Mouse (Mus musculus): ENCODE measurements around the gene Tubgcp3.
"Not testable (repeated sequence)": the region's sequence is repeated elsewhere in the genome, so short reads cannot be mapped to it uniquely, and the experiment has no call there.

The Tubgcp3 gene

DNA sequence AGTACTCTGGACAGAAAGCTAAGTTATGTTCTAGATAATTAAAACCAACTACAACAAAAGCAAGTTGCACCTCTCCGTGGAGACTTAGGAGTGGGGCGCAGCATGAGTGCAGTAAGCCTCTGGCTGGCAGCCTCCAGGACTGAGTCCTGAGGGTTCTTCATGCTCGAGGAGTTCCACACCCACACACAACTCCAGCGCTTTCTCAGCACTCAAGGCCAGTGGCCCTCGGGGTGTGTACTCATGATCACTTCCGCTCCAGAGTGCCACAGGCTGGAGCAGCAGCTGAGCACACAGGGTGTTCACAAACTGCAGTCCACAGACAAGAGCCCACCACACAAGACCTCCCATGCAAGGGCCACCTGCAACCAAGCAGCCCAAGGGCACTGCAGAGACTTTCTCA is 30.5 kb downstream of the Tubgcp3 start:
- no peak for DNase-seq (ENCODE audit: low spot score in 2 of 2)

DNA sequence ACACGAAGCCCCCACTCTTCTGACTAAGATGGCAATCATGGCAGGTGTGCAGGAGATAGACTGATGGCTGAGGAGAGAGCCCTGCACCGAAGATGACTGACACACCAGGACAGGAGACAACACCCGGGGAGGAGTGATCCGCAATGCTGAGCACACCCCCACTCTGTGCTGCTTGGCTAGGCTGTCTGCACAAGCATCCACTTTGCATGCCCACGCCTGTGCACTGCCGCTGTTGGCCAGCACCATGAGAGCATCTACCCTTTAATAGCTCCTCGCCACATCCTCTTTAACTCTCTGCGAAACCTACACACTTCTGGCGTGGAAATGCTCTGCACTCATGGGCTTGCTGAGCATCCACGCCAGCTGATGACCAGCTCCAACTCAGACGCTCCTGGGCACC is 33.6 kb downstream of the Tubgcp3 start:
- peak in 1 of 2 experiments; percentile 32 for DNase-seq (ENCODE audit: low spot score in 2 of 2)

DNA sequence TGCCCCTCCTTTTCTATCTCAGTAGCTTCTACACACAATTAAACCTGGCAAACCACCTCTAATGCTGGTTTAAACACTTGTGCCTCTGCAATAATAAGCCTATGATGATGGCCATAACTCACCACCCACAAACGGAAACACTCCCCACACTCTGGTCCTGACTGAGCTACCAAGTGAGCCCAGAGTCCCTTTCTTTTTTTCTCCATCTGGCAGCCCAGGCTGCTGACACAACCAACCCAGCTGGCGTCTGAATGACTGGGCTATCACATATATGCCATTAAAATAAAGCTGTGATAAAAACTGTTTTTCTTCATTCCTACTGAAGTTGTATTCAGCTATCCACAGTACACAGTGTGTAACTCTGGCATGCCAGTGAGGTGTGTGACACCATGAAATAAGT is 36.7 kb downstream of the Tubgcp3 start:
- DNase-seq (ENCODE audit: low spot score in 2 of 2): no peak

DNA sequence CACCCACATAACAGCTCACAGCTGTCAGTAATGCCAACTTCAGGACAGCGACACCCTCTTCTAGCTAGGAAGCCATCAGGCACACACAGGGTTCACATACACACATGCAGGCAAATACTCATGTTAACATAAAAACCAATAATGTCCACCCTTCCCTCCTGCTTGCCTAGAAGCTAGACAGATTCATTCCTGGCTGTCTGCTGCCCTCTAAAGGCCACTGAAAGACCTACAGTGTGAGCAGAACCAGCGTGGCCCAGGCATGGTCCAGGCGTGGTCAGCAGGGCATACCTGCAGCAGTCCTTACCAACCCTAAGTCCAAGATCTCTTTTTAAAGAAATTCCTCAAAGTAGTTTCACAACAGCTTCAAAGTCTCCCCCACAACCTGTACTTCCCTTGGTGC is 43.0 kb downstream of the Tubgcp3 start:
- no peak for DNase-seq (ENCODE audit: low spot score in 2 of 2)

DNA sequence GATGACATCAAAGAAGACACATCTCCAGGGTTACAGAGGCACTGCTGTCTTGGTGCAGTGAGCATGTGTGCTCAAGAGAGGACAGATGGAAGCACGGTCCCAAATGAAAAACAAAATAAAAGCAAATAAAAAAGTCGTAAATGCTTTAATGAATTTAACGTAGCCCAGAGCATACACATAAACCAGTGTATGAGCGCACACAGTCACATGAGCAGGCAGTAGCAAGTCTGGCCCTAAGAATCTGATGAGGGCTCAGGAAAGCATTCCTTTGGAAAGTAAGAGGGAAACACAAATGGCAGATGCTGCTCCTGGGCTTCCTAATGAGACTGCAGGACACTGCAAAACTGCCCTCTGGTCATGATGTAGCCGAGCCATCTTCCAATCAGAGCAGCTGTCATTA is 46.2 kb downstream of the Tubgcp3 start:
- DNase-seq (ENCODE audit: low spot score in 2 of 2): no peak

DNA sequence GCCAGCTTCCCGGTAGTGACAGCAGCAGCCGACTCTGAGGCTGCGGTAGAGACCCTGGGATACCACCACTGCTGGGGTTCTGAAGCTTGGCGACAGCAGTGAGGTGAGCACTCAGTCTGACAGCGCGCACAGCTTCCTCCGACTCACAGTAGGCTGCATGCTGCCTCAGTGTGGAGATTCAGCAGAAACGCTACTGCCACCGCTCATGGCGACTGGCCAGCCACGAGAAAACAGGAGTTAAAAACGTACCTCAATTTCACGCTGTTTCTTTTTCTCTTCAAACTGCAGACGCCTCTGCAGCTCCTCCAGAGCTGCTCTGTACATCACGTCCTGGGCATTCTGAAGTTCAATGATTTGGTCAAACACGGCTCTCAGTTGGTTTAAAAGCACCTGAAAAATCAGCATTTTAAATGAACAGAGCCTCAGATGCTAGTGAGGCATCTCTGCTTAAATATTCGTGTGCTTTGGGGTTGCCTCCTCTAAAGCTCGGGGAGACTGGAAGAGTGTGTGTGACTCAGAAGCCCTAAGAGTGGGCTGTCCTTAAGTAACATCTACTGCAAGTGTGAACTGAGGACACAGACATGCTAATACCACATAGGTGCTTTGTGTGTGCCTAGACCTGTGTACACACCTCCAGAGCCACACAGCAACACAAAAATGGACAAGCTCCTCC is 50.4 kb downstream of the Tubgcp3 start:
- peak; percentile 55 to 80 for DNase-seq (ENCODE audit: low spot score in 2 of 2)

DNA sequence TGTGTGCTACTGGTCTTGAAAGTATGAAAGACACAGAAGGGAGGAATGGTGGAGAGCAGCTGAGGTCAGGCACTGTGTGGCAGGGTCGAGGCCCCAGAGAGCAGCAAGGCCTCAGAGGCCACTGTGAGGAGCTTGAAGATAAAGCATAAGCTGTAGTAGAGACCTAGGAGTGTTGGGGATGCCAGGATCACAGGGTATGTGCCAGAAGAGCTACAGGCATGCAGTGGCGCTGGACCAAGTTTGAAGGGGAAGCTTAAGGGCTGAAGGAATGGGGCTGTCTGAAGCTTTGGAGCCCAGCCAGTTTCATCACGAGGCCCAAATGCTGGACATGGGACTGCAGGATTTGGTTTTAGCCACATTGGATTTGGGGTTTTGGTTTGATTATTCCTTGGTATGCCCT is 54.7 kb downstream of the Tubgcp3 start:
- DNase-seq (ENCODE audit: low spot score in 2 of 2): not testable (repeated sequence)

DNA sequence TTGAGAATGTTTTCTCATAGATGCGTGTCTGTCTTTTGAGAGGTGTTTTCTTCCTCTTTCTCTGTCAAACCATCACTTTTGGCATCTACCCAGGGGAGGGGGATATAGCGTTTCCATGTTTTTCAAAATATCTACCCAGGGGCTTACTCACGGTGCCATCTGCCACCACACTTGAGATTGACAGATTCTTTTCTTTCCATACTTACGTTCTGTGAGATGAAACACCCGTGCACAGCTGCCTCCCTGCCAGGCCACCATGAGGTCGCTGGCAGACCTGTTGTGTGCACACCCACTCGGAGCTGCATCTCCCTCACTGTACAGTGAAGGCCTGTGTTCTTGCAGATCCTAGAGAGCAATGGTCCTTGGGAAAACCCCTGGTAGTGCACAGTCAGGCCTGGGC is 58.8 kb downstream of the Tubgcp3 start:
- DNase-seq (ENCODE audit: low spot score in 2 of 2): no peak

DNA sequence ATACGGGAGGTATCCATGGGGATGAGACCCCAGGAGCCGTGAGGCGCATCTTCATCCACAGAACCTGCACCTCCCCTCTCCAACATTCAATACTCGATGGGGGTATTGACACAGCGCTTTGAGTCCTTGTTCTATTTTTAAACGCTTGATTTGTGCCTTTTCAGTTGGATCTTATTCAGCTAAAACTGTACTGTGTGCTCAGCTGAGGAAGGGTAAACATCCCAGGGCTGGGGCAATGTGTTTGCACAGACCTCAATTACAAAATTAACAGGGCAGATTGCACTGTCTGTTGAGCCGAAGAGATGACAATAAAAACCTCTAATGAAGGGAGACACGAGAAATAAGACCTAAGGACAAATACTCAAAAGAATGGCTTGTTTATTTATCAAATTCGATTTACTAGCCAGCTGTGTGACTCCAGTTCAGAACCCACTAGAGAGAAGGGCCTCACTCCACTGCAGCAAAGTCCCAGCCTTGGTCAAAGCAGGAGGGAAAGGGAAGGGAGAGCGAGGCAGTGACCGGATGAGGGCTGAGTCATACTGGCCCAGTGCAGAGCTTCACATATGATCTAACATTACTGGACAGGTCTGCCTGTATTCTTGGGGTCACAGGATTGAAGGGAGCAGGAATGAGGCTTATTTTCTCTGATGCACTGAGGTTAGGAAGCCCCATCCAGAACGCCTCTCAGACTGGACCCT is 62.1 kb downstream of the Tubgcp3 start:
- no peak for DNase-seq (ENCODE audit: low spot score in 2 of 2)

DNA sequence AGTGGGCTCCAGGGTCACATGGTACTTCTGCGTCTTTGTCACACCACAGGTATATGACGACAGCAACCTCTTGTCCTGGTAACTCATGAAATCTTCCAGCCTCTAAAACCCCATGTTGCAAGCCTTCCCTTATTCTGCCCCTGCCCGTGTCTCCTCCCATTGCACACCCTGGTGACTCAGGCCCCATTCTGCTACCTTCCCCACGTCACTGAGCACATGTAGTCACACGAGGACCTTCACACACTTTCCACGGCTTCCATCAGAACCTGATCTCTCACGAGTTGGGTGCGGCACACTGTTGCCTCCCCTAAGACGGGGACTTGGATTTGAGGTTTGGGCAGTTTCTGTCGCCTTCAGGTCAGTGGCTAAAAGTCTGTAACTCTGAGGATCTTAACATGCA is 63.2 kb downstream of the Tubgcp3 start:
- no peak for DNase-seq (ENCODE audit: low spot score in 2 of 2)

DNA sequence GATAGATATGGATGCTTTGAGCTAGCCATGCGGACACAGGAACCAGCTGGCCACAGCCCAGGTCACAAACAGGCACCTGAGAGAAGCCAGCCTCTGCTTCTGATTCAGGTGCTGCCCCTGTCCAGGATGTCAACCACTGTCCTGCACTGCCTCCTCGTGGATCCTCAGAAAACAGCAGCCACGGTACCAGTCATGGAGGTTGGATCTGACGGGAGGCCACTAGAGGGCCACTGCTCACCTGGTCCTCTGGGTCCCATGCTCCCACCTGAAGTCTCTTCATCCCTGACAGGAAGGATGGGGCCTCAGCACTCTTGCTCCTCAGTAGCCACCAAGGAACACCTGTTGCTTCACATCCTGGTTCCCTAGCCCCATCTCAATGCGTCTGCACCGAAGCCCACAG is 64.8 kb downstream of the Tubgcp3 start:
- DNase-seq (ENCODE audit: low spot score in 2 of 2): peak; percentile 59 to 62

DNA sequence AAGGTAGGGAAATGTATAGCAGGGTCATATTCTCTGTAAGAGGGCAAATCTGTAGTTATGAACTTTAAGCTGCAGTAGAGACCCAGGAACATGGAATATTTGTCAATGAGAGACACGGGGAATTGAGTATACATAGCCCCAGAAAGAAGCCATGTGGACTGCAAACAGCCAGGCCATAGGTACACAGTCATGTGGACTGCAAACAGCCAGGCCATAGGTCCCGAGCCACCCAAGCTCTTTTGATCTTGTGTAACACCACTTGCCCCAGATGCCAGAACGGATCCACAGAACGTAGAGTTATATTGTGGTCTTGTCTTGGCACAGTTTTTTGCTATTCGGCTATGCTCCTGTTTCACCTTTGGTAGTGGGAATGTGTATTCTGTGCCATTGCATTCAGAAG is 88.3 kb downstream of the Tubgcp3 start:
- no peak for DNase-seq (ENCODE audit: low spot score in 2 of 2)

DNA sequence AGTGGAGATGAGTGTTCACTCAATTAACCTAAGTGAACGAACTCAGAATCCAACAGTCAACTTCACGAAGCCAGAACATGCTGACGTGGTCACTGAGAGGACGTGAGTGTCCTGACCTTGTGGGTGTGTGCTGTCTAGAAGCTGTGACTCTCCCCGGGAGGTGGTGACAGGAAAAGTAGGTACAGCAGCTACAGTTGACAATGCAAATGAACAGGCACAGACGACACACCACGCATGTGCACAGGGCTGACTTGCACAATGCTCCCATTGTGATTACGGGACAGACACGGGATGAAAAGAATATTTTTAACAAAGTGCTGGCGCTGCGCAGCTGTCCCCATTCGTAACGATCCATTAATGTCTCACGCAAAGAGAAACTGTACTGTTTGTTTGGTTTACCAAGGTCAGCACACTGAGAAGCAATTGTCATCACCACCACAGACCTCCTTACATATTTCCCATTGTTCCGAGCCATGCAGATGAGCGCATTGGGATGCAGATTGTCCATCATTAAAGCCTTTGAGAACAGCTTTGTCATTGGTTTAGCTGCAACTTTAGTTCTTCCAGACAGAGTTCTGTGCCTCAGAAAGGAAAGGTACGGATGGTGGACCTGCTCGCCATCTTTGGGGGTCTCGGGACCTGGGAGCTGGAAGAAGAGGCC is 92.6 kb downstream of the Tubgcp3 start:
- DNase-seq (ENCODE audit: low spot score in 2 of 2): not testable (repeated sequence)

DNA sequence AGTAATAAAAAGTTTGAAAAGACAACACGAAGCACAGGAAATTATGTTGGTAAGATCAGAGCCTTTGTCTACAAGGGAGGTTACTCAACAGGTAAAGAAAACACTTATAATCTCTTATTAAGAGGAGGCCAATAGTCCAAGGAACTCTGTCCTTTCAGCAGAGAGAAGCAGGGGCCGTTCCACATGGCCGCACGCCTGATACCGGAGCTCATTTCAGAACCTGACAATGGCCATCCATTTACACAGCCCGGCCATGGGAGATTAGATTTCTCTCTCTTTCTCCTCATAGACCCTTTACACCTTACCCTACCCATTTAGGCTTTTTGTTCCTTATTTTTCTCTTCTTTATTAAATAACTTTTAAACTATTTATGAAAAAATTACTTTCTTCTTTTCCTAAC is 95.3 kb downstream of the Tubgcp3 start:
- DNase-seq (ENCODE audit: low spot score in 2 of 2): no peak

DNA sequence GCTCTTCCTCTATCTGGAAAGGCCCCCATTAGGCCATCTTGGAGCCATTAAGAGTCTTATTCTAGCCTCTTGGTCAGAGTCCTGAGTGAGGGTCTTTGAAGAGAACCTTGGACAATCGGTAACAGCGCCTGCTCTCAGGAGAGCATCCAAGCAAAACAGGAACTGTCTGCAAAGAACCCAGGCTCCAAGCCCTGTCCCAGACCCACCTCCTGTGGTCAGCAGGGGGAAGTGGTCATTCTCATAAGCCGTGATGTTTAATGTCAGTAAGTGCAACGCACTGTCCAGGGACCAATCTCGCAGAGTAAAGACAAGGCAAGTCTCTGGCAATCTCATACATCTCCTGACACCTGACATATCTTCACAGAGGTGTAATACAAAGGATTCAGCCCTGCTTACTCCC is 96.0 kb downstream of the Tubgcp3 start:
- no peak for DNase-seq (ENCODE audit: low spot score in 2 of 2)

DNA sequence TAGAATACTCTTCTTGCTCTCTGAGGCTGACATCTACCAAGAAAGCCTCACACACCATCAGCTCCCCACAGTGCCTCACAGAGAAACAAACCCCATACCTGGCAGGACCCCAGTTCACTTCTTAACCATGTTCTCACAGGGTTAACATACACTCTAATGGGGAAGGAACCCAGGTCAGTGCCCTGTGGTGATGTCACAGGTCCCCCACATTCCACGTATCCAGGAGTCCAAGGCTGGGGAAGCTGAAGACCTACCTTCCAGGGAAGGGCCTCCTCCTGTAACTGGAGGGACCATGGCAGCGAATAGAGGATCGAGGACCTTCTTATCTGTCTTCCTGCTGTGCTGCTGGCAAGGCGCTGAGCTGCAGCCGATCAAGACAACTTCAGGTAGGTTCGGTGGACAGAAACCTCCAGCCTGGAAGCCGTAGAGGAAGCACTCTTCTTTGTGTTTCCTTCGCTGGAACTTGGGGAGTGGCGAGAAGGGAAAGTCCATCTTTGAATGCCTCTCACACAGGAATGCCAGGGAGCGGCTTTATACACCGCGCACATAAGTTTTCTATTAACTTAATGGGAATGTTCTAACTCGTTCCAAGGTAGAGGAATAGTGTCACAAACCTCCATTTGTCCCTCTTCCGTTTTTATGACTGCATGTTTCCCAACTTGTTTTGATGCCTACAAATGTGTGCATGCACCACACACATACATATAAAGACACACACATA is 99.1 kb downstream of the Tubgcp3 start, which contains the start of gene Spaca7:
TSS of gene Spaca7 (plus strand) at position 216 of the 721 bp plus-strand sequence.
- no peak for DNase-seq (ENCODE audit: low spot score in 2 of 2)

DNA sequence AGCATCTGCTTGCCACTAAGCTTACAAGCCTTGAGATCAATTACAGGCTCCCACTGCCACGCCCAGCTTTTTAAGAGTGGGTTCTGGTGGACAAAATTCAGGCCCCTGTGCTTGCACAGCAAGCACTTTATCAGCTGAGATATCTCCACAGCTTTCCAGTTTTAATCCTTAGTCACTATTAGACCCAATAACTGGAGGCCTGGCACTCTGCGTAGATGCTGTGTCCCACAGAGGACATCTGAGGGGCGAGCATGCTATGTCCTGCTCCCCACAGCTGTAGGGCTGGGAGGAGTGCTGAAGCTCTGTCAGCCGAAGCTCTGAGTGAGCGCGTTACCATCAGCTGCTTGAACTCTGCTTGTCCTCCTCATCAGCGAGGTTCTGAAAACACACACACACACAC is 105.5 kb downstream of the Tubgcp3 start:
- DNase-seq (ENCODE audit: low spot score in 2 of 2): no peak

DNA sequence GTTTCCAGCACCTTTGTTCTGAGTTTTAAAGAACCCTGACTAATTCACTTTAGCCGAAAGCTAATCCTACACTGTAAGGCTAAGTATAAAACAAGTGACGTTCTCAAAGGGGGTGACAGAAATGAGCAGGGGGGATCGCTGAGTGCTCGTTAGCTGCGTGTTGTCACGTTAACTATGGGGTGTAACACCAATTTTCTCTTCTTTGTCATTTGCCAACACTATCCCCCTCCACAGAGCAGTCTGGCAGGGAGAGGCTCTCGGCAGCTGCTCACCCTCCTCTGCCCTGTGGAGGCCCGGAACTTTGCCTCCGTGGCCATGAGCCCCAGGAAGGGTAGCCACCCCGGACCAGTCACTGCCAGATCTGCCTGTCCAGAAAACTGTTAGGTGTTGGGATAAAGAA is 106.6 kb downstream of the Tubgcp3 start:
- DNase-seq (ENCODE audit: low spot score in 2 of 2): no peak

DNA sequence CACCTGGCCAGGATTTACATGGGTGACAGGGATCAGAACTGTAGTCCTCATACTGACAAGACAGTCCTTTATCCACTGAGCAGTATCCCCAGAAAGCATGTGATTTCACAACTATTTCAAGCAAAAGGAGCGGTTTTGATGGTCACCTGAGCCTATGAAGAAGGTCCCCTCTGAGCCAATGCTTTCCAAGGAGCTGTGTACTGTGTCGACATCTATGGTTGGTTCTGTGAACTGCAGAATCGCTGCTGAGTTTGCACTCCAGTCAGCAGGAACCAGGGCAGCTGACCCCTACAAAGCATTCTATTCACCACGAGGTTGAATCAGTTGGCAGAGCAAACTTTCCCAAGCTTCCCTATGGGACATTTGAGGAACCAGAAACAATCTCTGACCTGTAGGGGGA is 107.7 kb downstream of the Tubgcp3 start:
- DNase-seq (ENCODE audit: low spot score in 2 of 2): peak; percentile 3 to 25

Measured in right cerebral cortex, postnatal 36 days (tissue).